Mouse (Mus musculus) activated CD4-positive, CD25-positive, alpha-beta regulatory T cell, adult 9 weeks (primary cell): ENCODE data around the gene Ankrd13d. TPM values are rescaled to one million over a fixed set of nuclear protein-coding genes. Genes with fewer than 3 reads are reported as not detected.

ENCODE experiments used
- polyA plus RNA-seq: library from polyadenylated mRNA; unstranded; fragments of 100-300 nt; shearing (Covaris generic); gene quantifications from one replicate; pipeline ENCODE4 v1.2.1, GENCODE M21; 2017

Ankrd13d gene
- 5.1 TPM for polyA plus RNA-seq

GRCm38 (mm10) chr19:4282898-4283553 is at the start of gene Ankrd13d:
Ankrd13d (minus strand) TSS chr19:4283137.

GRCm38 (mm10) chr19:4306190-4306577 is 23.2 kb upstream of the Ankrd13d start, which contains the start of gene Grk2:
Grk2 (minus strand) TSS chr19:4306222.

GRCm38 (mm10) chr19:4268566-4269361 is 14.2 kb downstream of the Ankrd13d start, which contains the start of gene Ssh3:
Ssh3 (minus strand) TSS chr19:4269180.

DNA sequence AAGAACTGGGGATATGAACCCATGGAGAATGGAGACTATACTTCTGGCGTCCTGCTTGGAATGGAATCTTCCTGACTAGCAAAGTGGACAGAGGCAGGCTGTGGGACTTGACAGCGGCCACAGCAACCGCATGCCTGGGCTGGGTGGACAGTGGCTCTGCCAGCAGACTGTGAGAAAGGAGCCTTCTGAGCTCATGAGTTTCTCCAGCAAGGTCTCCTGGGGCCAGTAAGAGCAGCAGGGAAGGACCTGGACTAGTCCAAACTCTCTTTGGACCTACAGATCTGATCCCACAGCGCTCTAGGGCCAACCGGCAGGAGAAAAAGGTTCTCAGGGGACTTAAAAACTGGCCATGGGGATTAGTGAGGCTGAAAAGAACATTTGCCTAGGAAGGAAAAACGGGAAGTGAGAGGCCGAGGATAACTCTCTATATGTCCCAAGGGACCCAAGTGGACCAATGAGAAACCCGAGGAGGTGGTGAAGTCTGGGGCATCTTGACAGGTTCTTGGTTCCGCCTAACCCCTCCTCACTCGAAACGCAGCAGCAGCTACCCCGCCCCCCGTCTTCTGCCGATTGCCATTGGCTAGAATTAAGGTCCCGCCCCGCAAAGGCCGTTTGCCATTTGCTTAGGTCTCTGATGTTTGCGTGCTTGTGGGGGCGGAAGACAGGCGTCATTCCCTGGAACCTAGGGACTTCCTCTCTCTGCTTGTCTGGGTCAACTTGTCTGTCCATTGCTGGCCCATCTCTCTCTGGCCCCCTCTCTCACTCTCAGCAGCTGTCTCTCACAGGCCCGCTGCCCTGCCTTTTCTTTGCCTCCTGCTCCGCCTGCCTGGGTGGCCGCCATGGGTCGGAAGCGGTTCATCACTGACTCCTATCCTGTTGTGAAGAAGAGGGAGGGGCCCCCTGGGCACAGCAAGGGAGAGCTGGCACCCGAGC is 51.4 kb downstream of the Ankrd13d start, which contains the start of gene Pold4:
Gene Pold4, plus strand, starts transcription at position 647 of the 933 bp plus-strand sequence.

Other genes starting within 250 kb of the Ankrd13d start
- gene Gstp1, start 245.2 kb downstream of the Ankrd13d start, polyA plus RNA-seq = 631 TPM
- 3.4 TPM for gene Gstp2, start 237.1 kb downstream of the Ankrd13d start, polyA plus RNA-seq
- gene Gstp3, start 223.6 kb downstream of the Ankrd13d start, polyA plus RNA-seq = 112 TPM
- gene Cabp2, start 201.6 kb downstream of the Ankrd13d start, polyA plus RNA-seq = not detected
- 956 TPM for gene Cdk2ap2, start 186.0 kb downstream of the Ankrd13d start, polyA plus RNA-seq
- gene Pitpnm1, start 183.1 kb downstream of the Ankrd13d start, polyA plus RNA-seq = 367 TPM
- 206 TPM for gene Aip, start 157.3 kb downstream of the Ankrd13d start, polyA plus RNA-seq
- gene Gpr152, start 143.3 kb downstream of the Ankrd13d start, polyA plus RNA-seq = 0.07 TPM
- 0.39 TPM for gene Cabp4, start 139.1 kb downstream of the Ankrd13d start, polyA plus RNA-seq
- gene Coro1b, start 134.5 kb downstream of the Ankrd13d start, polyA plus RNA-seq = 477 TPM
- gene Ptprcap, start 129.5 kb downstream of the Ankrd13d start, polyA plus RNA-seq = 1,844 TPM
- gene Rps6kb2, start 119.8 kb downstream of the Ankrd13d start, polyA plus RNA-seq = 49.2 TPM
- gene Carns1, start 107.7 kb downstream of the Ankrd13d start, polyA plus RNA-seq = 6.9 TPM
- 832 TPM for gene Tbc1d10c, start 91.9 kb downstream of the Ankrd13d start, polyA plus RNA-seq
- gene Ppp1ca, start 91.1 kb downstream of the Ankrd13d start, polyA plus RNA-seq = 1,230 TPM
- gene Rad9a, start 81.5 kb downstream of the Ankrd13d start, polyA plus RNA-seq = 81.5 TPM
- gene Clcf1, start 68.9 kb downstream of the Ankrd13d start, polyA plus RNA-seq = 24.8 TPM
- gene AC109138.7, start 68.8 kb downstream of the Ankrd13d start, polyA plus RNA-seq = not detected
- gene Pold4, start 51.2 kb downstream of the Ankrd13d start, polyA plus RNA-seq = 138 TPM
- gene Ssh3, start 14.0 kb downstream of the Ankrd13d start, polyA plus RNA-seq = 1.1 TPM
- gene Grk2, start 23.1 kb upstream of the Ankrd13d start, polyA plus RNA-seq = 58.4 TPM
- gene Kdm2a, start 115.1 kb upstream of the Ankrd13d start, polyA plus RNA-seq = 48.9 TPM
- gene Rhod, start 156.3 kb upstream of the Ankrd13d start, polyA plus RNA-seq = 5.5 TPM
- gene Syt12, start 194.3 kb upstream of the Ankrd13d start, polyA plus RNA-seq = not detected
- not detected for gene 2010003K11Rik, start 215.4 kb upstream of the Ankrd13d start, polyA plus RNA-seq
- gene Pcx, start 227.3 kb upstream of the Ankrd13d start, polyA plus RNA-seq = 3.7 TPM